Mouse (Mus musculus) MEL (cell line): ENCODE results near the gene Cntf.
"Not testable (repeated sequence)": the region's sequence is repeated elsewhere in the genome, so short reads cannot be mapped to it uniquely, and the experiment has no call there.

ENCODE experiments used
- CHD1 ChIP-seq: IDR thresholded peaks from 2 replicates; pipeline ENCODE4 v1.6.1; 2012; ENCODE audit warnings: low read depth, mild to moderate bottlenecking, inconsistent platforms, low read length, improper control_type of control experiment
- CTCF ChIP-seq, 3 experiments: IDR thresholded peaks in 2 of 3; conservative IDR thresholded peaks in 1 of 3; 2 replicates each; pipeline ENCODE4 v1.5.1; 2011 to 2012; ENCODE audit warnings: low read length in 3 of 3, low read depth in 2 of 3, mild to moderate bottlenecking in 2 of 3, improper control_type of control experiment in 1 of 3, inconsistent platforms in 1 of 3, mixed read lengths in 1 of 3, moderate library complexity in 1 of 3; ENCODE audit not compliant: control insufficient read depth in 1 of 3, insufficient read depth in 1 of 3, poor library complexity in 1 of 3, severe bottlenecking in 1 of 3
- ELF1 ChIP-seq: IDR thresholded peaks from 2 replicates; pipeline ENCODE4 v1.6.1; 2014; ENCODE audit warnings: low read depth, mild to moderate bottlenecking, inconsistent platforms, low read length, improper control_type of control experiment, moderate library complexity
- EP300 ChIP-seq, 2 experiments: IDR thresholded peaks; 2 replicates each; pipeline ENCODE4 v1.6.1; 2011; ENCODE audit warnings: improper control_type of control experiment in 2 of 2, low read length in 2 of 2, low read depth in 1 of 2, mild to moderate bottlenecking in 1 of 2
- GATA1 ChIP-seq: IDR thresholded peaks from 2 replicates; pipeline ENCODE4 v1.6.1; 2011; ENCODE audit warnings: low read depth, low read length, improper control_type of control experiment
- JUND ChIP-seq: IDR thresholded peaks from 2 replicates; pipeline ENCODE4 v1.6.1; 2011; ENCODE audit warnings: low read depth, mild to moderate bottlenecking, improper control_type of control experiment, low read length
- MAFK ChIP-seq: IDR thresholded peaks from 2 replicates; pipeline ENCODE4 v1.6.1; 2011; ENCODE audit warnings: low read depth, mild to moderate bottlenecking, low read length, improper control_type of control experiment, borderline replicate concordance
- POLR2A ChIP-seq, 2 experiments: IDR thresholded peaks; 2 replicates each; pipeline ENCODE4 v1.6.1; 2011 to 2012; ENCODE audit warnings: low read length in 2 of 2, mild to moderate bottlenecking in 2 of 2, control low read depth in 1 of 2, improper control_type of control experiment in 1 of 2, low read depth in 1 of 2, moderate library complexity in 1 of 2; ENCODE audit not compliant: control insufficient read depth in 1 of 2, insufficient read depth in 1 of 2, poor library complexity in 1 of 2
- SIN3A ChIP-seq: IDR thresholded peaks from 2 replicates; pipeline ENCODE4 v1.6.1; 2012; ENCODE audit warnings: low read length, improper control_type of control experiment, inconsistent platforms
- SMC3 ChIP-seq: IDR thresholded peaks from 2 replicates; pipeline ENCODE4 v1.6.1; 2011; ENCODE audit warnings: low read depth, low read length, improper control_type of control experiment
- UBTF ChIP-seq: IDR thresholded peaks from 2 replicates; pipeline ENCODE4 v1.6.1; 2012; ENCODE audit warnings: low read depth, mild to moderate bottlenecking, inconsistent platforms, low read length, improper control_type of control experiment, moderate library complexity, borderline replicate concordance; ENCODE audit not compliant: insufficient read depth
- USF1 ChIP-seq: IDR thresholded peaks from 2 replicates; pipeline ENCODE4 v1.6.1; 2014; ENCODE audit warnings: low read depth, mild to moderate bottlenecking, inconsistent platforms, low read length, improper control_type of control experiment, moderate library complexity
- USF2 ChIP-seq, 2 experiments: IDR thresholded peaks; 2 replicates each; pipeline ENCODE4 v1.6.1; 2011 to 2012; ENCODE audit warnings: improper control_type of control experiment in 2 of 2, low read length in 2 of 2, borderline replicate concordance in 1 of 2, inconsistent platforms in 1 of 2, low read depth in 1 of 2, mild to moderate bottlenecking in 1 of 2; ENCODE audit not compliant: insufficient read depth in 1 of 2

GRCm38 (mm10) chr19:12721596-12721995 lies 43.8 kb downstream of the Cntf start:
- not testable (repeated sequence) for TF ChIP-seq EP300 (IDR thresholded peaks at IDR 0.05; ENCODE audit: low read depth in 1 of 2, low read length in 2 of 2); GATA1; SMC3; ELF1; CTCF (IDR thresholded peaks at IDR 0.05 in 2 of 3, conservative IDR thresholded peaks at IDR 0.05 in 1 of 3; ENCODE audit: control insufficient read depth in 1 of 3, insufficient read depth in 1 of 3, low read depth in 2 of 3, low read length in 3 of 3, poor library complexity in 1 of 3, severe bottlenecking in 1 of 3); MAFK; JUND; POLR2A (IDR thresholded peaks at IDR 0.05; ENCODE audit: control insufficient read depth in 1 of 2, insufficient read depth in 1 of 2, low read depth in 1 of 2, low read length in 2 of 2, poor library complexity in 1 of 2); USF1; SIN3A; UBTF; CHD1; USF2 (IDR thresholded peaks at IDR 0.05; ENCODE audit: borderline replicate concordance in 1 of 2, insufficient read depth in 1 of 2, low read depth in 1 of 2, low read length in 2 of 2)
